Mouse (Mus musculus): ENCODE results near the gene Scrn2.

- TF ChIP-seq CTCF (IDR thresholded peaks at IDR 0.05; ENCODE audit: control insufficient read depth, insufficient read depth, insufficient replicate concordance, low read depth, low read length) = no peak
- TF ChIP-seq POLR2A (IDR thresholded peaks at IDR 0.05; ENCODE audit: control insufficient read depth, low read depth, low read length) = no peak
Measured at GRCm38 (mm10) chr11:97019345-97019708, 10.4 kb upstream of the Scrn2 start.
